Mouse (Mus musculus) megakaryocyte, adult 5-6 weeks (primary cell): Measurements from ENCODE around the gene Pou3f4. TPM values are rescaled to one million over a fixed set of nuclear protein-coding genes. Genes with fewer than 3 reads are reported as not detected.
"Not testable (repeated sequence)": the region's sequence is repeated elsewhere in the genome, so short reads cannot be mapped to it uniquely, and the experiment has no call there.

Experiments
- ATAC-seq: 2 replicates; pipeline ENCODE4 v1.8.0; 2016; ENCODE audit warnings: mild to moderate bottlenecking, inconsistent platforms; ENCODE audit not compliant: poor library complexity, severe bottlenecking
- total RNA-seq, 2 experiments: library from RNA; stranded (forward) in 1 of 2; stranded (reverse) in 1 of 2; fragments of 153-499, 151-499 nt in 1 of 2; fragments of 221-1000, 200-1000 nt in 1 of 2; gene quantifications; 2 replicates each; pipeline versions ENCODE4 v1.2.3 to v1.2.4; 2015 to 2017

The Pou3f4 gene
- total RNA-seq (2015): not detected in 2 replicates
- total RNA-seq (2017): not detected in 2 replicates

GRCm38 (mm10) chrX:110814151-110814571, at the start of gene Pou3f4:
Gene Pou3f4, plus strand, starts transcription at chrX:110814280.
- ATAC-seq: no peak

GRCm38 (mm10) chrX:110765939-110766338, 48.1 kb upstream of the Pou3f4 start:
- ATAC-seq: no peak

- ATAC-seq: not testable (repeated sequence)
Observed at GRCm38 (mm10) chrX:110774807-110775206, 39.3 kb upstream of the Pou3f4 start.

DNA sequence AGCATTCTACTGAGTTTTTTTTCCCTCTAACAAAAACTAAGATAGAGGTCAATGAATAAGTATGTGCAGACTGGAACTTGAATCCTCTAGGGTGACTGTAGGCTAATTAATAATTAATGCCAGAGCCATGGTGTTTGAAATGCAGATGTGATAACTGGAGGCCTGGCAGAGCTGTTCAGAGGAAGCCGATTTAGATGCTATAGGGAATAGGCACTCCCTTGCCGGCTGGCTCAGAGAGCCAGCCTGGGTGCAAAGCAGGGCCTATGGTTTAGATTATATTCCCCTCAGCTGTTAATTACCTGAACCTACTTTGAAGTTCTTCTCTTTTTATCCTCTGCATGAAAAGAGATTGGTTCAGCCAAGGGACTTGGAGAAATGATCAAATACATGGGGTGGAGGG, 11.6 kb upstream of the Pou3f4 start:
- no peak for ATAC-seq

GRCm38 (mm10) chrX:110810001-110810578, 4.0 kb upstream of the Pou3f4 start:
- no peak for ATAC-seq

- no peak for ATAC-seq
Observed at GRCm38 (mm10) chrX:110810753-110811506, 3.1 kb upstream of the Pou3f4 start.

DNA sequence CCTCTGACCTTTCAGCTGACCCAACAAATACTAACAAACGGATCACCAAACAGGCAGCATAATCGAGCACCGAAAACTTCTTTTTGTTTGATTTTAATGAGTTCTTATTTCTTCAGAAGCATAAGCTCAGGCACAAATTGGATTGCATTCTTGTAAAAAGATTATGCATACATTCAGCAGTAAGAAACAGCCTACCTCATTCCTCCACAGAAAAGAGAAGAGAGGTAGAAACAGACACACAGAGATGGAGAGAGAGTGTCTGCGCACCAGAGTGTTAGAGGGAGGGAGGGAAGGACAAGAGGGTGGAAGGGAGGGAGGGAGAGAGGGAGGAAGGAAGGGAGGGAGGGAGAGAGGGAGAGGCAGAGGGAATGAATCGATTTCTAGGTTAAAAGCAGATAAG, 2.0 kb upstream of the Pou3f4 start:
- no peak for ATAC-seq

GRCm38 (mm10) chrX:110813401-110813800, 679 bp upstream of the Pou3f4 start:
- no peak for ATAC-seq

DNA sequence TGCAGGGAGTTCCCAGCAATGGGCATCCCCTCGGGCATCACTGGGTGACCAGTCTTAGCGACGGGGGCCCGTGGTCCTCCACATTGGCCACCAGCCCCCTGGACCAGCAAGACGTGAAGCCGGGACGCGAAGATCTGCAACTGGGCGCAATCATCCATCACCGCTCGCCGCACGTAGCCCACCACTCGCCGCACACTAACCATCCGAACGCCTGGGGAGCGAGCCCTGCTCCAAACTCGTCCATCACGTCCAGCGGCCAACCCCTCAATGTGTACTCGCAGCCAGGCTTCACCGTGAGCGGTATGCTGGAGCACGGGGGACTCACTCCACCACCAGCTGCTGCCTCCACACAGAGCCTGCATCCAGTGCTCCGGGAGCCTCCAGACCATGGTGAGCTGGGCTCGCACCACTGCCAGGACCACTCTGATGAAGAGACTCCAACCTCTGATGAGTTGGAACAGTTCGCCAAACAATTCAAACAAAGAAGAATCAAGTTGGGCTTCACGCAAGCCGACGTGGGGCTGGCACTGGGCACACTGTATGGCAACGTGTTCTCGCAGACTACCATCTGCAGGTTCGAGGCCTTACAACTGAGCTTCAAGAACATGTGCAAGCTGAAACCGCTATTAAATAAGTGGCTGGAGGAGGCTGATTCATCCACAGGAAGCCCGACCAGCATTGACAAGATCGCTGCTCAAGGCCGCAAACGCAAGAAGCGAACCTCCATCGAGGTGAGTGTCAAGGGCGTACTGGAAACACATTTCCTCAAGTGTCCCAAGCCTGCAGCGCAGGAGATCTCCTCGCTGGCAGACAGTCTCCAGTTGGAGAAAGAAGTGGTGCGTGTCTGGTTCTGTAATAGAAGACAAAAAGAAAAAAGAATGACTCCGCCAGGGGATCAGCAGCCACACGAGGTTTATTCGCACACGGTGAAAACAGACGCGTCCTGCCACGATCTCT, 790 bp downstream of the Pou3f4 start:
- no peak for ATAC-seq

DNA sequence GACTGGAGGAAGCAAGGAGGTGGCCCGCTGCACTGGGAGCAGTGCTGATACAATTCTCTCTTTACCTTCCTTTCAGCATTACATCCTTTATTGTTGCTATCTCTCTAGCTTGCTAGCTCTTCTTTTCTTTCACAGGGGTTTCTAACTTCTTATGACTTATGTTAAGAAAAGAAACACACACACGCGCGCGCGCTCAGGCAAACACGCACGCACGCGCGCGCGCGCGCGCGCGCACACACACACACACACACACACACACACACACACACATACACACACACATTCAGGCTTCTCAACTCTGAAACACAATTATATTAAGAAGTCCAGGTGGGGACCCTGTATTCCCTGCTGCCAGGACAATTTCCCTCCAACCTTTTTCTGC, 1.5 kb downstream of the Pou3f4 start:
- no peak for ATAC-seq

- ATAC-seq: no peak
Observed at GRCm38 (mm10) chrX:110816609-110817008, 2.5 kb downstream of the Pou3f4 start.

DNA sequence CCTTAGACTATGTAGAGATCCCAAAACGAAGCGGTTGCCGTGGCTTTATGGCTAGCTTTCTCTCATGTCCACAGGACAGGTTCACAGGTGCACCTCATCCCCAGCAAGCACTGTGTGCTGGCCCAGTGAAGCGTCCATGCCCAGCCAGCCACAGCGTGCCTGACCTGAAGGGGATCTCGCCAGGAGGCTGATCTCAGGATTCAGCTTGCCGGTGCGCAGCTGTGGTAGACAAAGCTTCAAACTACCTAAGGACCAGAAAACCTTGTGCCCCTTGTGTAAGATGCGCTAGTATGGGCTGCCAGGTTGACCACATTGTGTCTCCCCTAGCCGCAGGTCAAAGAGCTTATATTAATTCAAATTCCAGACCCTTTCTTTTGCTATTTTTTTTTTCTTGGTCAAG, 3.1 kb downstream of the Pou3f4 start:
- ATAC-seq: no peak

DNA sequence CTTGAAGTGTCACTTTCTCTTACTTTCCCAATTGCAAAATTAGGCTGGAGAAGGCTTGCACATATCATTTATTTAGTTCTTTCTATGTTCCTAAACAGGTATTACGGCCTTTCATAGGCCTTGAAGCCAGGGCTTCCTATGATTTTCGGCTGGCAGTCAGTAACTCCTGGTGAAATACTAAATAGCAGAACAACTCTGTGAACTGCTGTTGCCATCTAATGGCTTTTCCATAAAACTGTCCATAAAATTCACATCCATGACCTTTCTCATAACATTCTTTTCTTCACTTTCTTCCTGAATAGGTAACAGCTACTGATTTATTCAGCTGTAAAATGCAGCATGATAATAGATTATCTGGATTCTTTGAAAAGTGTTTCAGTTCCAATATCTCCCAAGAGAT, 23.4 kb downstream of the Pou3f4 start:
- no peak for ATAC-seq

DNA sequence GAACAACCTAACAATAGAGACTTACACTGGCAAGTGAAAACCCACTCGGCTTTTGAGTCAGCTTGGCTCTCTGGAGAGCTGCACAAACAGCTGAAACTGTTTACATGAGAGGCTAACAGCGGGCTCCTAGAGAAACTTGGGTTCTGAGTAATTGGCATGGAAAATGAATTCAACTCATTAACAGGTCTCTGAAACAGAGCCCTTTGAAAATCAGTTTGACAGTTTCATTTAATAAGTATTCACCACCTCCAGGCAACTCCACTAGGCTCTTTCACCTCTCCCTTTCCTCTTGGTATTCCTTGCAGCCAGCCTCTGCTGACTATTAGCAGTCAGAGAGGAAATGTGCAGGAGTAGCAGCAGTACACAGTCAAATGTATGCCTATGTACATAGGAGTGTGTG, 37.2 kb downstream of the Pou3f4 start:
- ATAC-seq: no peak
